Comparison of ENCODE assay signal across 16 mouse cellular contexts in genomic region chr3:102166287-102166620, GRCm38 (mm10). TPM values are rescaled to one million over a fixed set of nuclear protein-coding genes. Genes with fewer than 3 reads are reported as not detected.
DNase-seq lines count a peak whose midpoint lies in the region; ATAC-seq lines count a peak whose summit lies in the region.
"Had no signal": no experiment of that assay in that cellular context is flagged by ENCODE, and none has a peak within 500 bp of the region (broad histone marks: within the 10 kb centered on the region; RNA-seq: fewer than 3 reads in every experiment).

No protein-coding gene starts in this region.

- H3K9ac ChIP-seq in liver, embryonic 12.5 days: peak overlapping the region; percentile 68
- H3K9ac ChIP-seq: hindbrain, embryonic 14.5 days; kidney, embryonic 15.5 days; midbrain, embryonic 12.5 days had no signal

- H3K9me3 ChIP-seq in liver, embryonic 12.5 days (replicated peaks): no peaks in the 10 kb centered on the region
- H3K9me3 ChIP-seq: kidney, embryonic 15.5 days; midbrain, embryonic 12.5 days had no signal

- no peaks in the 10 kb centered on the region for H3K27me3 ChIP-seq in liver, embryonic 12.5 days (replicated peaks)
- H3K27me3 ChIP-seq: kidney, embryonic 15.5 days; Patski had no signal

- peak; percentile 29 for DNase-seq in gastrocnemius, postnatal 14 days
- no peak for DNase-seq in gastrocnemius, postnatal 25 days
- peak; percentile 55 to 65 for DNase-seq in spleen, postnatal 10 days (ENCODE audit: low spot score in 2 of 2)
- DNase-seq in spleen, adult 12 weeks (ENCODE audit: low spot score): no peak
- no peak for DNase-seq in kidney, postnatal 14 days
- DNase-seq in layer of hippocampus, postnatal 36 days: no peak
- no peak for DNase-seq in cerebellum, postnatal 10 days
- DNase-seq: adrenal gland, adult 2 months; cerebellum, postnatal 36 days; retina, postnatal 1 day; thymus, adult 2 months had no signal

- peak overlapping the region; percentile 100 for H3K27ac ChIP-seq in liver, embryonic 12.5 days
- H3K27ac ChIP-seq: hindbrain, embryonic 14.5 days had no signal

- ATAC-seq in liver, embryonic 12.5 days: peak; percentile 62
- ATAC-seq: Patski had no signal

- H3K36me3 ChIP-seq in liver, embryonic 12.5 days: peaks cover 37% of the 10 kb centered on the region
- H3K36me3 ChIP-seq: midbrain, embryonic 12.5 days had no signal

- intact Hi-C loops in gastrocnemius, postnatal 14 days (cut with DNase I; ENCODE audit: low total_unique reads): no loop called here

- H3K4me1 ChIP-seq in liver, embryonic 12.5 days: peaks cover 70% of the 10 kb centered on the region

- H3K4me2 ChIP-seq in liver, embryonic 12.5 days: peak overlapping the region; percentile 83
- H3K4me2 ChIP-seq: hindbrain, embryonic 14.5 days; kidney, embryonic 15.5 days; midbrain, embryonic 12.5 days had no signal

- H3K4me3 ChIP-seq in liver, embryonic 12.5 days: peak overlapping the region; percentile 34
- H3K4me3 ChIP-seq: kidney, embryonic 15.5 days; midbrain, embryonic 12.5 days had no signal

- WGBS in liver, embryonic 12.5 days (ENCODE audit: insufficient replicate concordance): 25% methylated on average over 4 of the region's 4 CpGs

RNA-seq across cellular contexts. Expression of gene Vangl1, which starts 38.2 kb away (rescaled TPM):
- total RNA-seq in gastrocnemius, postnatal 14 days (2021): 10 to 100 TPM in 1 of 2 experiments, 1 to 10 TPM in 1; 8.8 to 10.6 TPM
- 1 to 10 TPM; 3.3 to 4.6 TPM for total RNA-seq in gastrocnemius, postnatal 25 days (2021)
- polyA plus RNA-seq in liver, embryonic 12.5 days (2016; fragmentation: Nextera tagmentation; extraction: Ambion mirVana): 70.5 and 76.3 TPM in 2 replicates
- total RNA-seq in layer of hippocampus, postnatal 36 days (2021): 1 to 10 TPM; 5.3 to 7.3 TPM

Comparison
In these comparisons a context has a peak if more than half of its experiments do, and no peak if none do; other contexts are left out.
1. DNase-seq: peak in gastrocnemius, postnatal 14 days (single experiment) and spleen, postnatal 10 days (2 of 2); none in gastrocnemius, postnatal 25 days (single experiment), spleen, adult 12 weeks (single experiment), kidney, postnatal 14 days (single experiment), layer of hippocampus, postnatal 36 days (0 of 2) and cerebellum, postnatal 10 days (0 of 2).